Mouse (Mus musculus) small intestine, adult 2 months (tissue): ENCODE data around the gene Arid3a.

Source experiments
- CTCF ChIP-seq: fragments of 200-500 bp; IDR thresholded peaks from 2 replicates; pipeline ENCODE4 v1.5.1; 2012; ENCODE audit warnings: low read depth, mild to moderate bottlenecking, control low read depth, inconsistent platforms, low read length, moderate library complexity, mixed read lengths; ENCODE audit not compliant: insufficient replicate concordance, insufficient read length; ENCODE audit errors: extremely low read depth
- POLR2A ChIP-seq: fragments of 200-500 bp; IDR thresholded peaks from 2 replicates; pipeline ENCODE4 v1.6.1; 2012; ENCODE audit warnings: low read depth, mild to moderate bottlenecking, control low read depth, inconsistent platforms, low read length, moderate library complexity

- no peak for TF ChIP-seq CTCF
- no peak for TF ChIP-seq POLR2A
Observed at GRCm38 (mm10) chr10:79931797-79932196, 5.0 kb downstream of the Arid3a start.
